Mouse (Mus musculus) layer of hippocampus, postnatal 14 days (tissue): ENCODE measurements around the gene Cadm2. TPM values are rescaled to one million over a fixed set of nuclear protein-coding genes. Genes with fewer than 3 reads are reported as not detected.

Experiments used
- DNase-seq, 2 experiments: peaks; one replicate each; pipeline ENCODE4 v3.0.0; 2021 to 2022; ENCODE audit warnings: low spot score in 2 of 2, mixed read lengths in 1 of 2
- total RNA-seq, 2 experiments: library from RNA; stranded (reverse); gene quantifications; 2 replicates each; pipeline ENCODE4 v1.2.3; 2021

Gene Cadm2
- total RNA-seq, 2 experiments from 2014 or later, result 252 to 256 TPM

DNA sequence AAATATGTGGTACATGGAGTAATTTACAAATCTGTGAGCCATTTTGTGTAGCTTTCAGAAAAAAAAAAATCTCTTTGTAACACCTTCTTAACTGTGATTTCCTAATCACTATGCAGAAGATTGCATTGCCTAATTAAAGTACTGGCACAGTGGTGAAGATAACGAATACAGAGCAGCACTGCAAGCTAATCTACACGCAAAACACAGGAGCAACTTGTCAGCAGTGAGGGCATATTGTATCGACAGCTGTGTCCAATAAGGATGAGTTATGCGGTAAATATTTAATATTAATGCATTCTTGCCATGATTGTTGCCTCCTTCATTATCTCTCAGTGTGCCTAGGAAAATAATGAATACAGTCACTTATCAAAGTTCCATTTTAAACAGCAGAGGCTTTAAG is 445.3 kb downstream of the Cadm2 start:
- DNase-seq, result peak in 1 of 2 experiments; percentile 24

DNA sequence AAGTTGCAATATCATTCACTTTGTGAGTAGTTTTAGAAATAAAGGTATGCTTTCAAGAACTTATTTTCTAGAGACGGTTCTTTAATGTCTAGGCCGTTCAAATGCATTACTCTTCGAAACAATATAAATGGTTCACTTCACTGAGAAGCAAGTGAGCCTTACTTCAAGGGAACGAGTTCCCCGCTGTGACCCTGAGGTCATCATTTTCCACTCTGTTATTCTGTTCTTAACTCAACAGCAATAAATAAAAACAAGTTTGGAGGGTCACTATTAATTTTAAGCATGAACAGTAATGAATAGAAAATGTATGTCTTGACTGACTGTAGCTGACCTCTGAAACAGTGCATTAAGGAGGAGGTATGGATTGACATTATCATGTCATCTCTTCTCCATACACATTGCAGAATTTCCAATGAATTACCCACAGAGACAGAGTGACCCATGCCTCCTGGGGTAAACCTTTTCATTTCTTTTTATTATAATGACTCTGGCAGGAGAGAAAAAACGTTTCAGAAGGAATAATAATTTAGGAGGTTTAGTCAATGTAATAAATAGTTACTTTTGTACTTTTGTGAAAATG is 458.4 kb downstream of the Cadm2 start:
- DNase-seq, result no peak

DNA sequence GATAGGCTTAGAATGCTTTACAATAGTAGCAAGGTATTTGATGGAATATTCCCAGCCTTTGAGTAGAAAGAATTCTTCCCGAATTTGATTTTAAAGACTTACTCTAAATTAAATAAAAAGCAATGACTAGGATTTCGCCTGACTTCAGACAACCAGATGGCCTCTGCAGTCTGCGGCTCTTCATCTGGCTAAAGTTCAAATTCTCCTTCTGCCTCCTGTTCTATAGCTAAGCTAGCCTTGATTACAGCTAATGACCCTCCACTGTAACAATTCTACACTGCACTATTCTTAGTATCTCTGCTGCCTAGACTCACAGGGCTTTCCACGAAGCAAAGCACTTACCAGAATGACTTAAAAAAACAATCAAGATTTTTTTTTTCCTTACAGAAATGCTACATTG is 495.9 kb downstream of the Cadm2 start:
- DNase-seq, result peak in 1 of 2 experiments; percentile 57

DNA sequence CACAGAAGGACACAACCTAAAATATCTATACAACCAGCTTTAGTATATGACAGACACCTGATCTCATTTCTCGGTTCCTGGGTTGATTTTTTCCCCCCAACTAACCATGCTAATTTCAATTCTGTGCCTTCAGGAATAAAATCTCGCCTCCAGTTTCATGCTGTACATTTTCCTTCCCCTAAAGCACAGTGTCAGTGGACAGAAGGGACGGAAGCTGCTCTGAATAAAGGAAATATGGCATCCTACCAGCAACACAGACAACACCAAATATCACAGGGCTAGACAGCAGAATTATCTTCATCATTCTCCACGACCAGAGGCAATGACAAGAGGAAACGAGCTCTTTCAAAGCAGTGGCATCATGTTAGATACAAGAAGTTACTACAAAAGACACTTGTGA is 498.2 kb downstream of the Cadm2 start:
- DNase-seq, result no peak

DNA sequence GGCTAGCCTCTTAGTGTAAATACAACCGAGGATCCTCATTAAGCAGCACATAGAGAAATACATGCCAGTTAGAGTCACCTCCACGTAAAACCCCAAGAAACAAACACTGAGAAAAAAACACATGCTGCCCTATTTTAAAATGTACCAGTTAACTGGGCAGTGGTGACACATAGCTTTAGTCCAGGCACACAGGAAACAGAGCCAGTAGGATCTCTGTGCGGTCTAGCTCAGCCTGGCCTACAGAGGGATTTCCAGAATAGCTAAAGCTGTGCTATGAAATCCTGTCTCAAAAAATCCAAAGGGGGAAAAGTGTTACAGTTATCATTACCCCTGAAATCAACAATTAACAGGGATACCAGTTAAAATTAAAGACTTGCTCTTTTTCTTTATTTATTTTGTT is 498.9 kb downstream of the Cadm2 start:
- DNase-seq, result no peak

DNA sequence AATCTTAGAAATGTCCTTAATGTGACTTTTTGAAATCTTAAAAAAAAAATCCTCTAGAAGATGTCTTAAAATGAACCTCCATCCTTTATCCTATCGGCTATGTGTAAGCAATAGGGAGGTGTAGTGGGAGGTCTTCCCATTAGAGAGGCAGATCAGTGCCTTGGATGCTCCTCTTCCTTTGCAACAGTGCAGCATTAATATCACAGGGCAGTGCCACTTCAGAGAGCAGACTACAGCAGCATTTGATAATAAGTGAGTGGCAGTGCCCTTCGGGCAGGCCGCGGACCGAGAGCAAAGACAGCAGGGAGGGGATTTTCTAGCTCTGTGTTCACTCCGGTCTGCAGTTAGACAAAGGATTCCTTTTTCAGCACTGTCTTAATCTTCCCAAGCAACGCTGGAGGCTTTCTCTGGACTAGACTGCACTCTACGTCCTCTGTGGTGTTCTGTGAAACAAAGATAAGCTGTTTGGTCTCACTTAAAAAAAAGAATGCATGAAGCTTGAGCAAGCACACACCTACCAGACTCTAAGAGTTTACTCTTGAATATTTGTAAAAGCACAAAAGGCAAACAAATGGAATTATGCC is 514.1 kb downstream of the Cadm2 start:
- DNase-seq, result no peak

DNA sequence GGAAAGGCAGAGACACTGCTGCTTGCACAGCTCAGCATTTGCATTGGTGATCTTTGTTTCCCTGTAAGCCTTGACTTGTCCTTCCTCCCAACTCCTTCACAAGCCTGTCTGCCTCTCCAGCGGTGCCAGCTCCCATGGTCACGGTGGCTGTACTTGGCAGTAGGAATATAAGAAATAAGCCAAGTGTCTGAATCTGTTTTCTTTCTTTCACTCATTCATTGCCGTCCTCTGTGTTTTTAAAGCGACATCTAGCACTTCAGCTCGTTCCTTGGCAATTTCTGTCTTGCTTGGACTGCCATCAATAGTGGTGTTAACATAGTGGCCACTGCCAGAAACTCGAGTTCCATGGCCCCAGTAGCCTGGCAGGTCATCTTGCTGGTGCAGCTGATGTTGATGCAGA is 524.0 kb downstream of the Cadm2 start:
- peak; percentile 31 to 63 for DNase-seq

DNA sequence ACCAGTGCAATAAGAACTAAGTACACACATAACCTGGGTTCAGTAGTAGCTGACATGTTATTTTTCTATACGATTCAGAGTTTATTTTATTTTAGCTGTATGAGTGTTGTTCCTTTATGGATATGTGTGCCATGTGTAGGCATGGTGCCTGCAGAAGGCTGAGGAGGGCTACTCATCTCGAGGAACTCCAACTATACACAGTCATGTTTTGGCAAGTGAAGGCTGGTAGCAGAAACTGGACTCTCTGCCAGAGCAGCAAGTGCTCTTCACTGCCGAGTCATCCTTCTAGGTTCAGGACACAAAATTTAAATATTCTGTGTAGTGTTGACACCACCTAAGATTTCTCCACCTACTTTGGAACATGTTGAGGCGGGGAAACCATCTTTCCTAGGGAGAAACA is 524.8 kb downstream of the Cadm2 start:
- DNase-seq, result no peak

DNA sequence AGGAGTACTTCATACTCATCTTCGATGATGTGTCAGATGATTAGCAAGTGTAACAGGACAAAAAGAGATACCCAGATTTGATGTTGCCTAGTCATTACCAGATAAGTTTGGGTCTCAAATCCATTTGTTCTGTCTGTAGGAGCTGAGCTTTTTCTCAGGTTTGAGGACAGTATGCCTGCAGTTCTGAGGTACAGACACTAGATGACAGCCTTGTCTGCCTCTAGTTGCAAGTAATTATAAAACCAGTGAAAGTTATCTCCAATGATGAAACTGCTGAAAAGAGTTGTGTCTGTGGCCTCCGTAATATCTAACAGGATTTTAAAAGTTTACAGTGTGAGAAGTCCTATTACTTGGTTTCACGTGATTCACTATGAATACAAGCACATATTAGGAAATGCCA is 531.0 kb downstream of the Cadm2 start:
- DNase-seq, result peak in 1 of 2 experiments; percentile 64

DNA sequence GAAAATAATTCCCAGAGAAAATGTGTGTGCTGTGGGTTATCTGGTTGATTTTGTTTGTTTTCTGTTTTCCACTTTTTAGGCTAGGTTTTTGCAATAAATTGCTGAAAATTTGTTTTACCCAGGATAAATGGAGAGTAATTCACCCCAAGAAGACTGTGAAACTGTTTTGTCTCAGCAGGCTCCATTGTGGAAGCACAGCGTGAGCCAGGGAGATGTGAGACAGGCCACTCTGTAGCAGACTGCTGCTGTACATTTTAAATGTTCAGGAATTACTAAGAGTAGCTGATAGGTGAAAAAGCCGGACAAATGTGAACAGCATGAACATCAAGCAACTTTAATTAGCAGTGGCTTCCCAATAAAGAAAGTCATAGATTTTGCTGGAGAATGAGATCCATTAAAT is 541.4 kb downstream of the Cadm2 start:
- no peak for DNase-seq

DNA sequence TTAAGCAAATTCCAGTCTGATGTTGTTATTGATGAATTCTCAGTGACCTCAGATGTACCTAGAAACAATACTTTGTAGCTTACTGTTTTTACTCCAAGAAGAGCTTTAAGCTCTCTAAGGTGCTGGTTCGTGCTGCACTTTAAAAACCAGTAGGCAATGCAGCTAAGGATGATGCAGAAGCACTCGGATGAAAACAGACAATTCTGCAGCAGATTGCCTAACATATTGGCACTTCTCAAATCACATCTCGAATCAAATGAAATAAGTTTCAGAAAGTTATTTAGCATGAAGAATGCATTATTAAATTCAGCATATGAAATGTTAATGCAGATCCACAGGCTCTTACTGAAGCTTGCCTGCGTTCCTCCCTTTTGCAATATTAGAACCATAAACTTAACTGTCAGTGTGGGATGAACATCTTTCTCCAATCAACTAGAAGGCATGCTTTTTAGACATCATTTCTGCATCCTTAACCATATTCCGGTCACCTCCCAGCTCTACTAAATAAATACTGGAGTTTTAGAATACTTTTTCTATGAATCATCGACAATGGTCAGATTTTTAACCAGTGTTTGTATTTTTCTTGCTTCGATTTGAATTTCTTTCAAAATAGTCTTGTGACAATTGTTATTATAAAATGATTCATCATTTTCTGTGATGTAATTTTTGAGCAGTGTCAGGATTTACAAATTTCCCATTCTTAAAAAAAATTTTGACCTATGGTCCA is 544.4 kb downstream of the Cadm2 start:
- DNase-seq, result peak in 1 of 2 experiments; percentile 54

DNA sequence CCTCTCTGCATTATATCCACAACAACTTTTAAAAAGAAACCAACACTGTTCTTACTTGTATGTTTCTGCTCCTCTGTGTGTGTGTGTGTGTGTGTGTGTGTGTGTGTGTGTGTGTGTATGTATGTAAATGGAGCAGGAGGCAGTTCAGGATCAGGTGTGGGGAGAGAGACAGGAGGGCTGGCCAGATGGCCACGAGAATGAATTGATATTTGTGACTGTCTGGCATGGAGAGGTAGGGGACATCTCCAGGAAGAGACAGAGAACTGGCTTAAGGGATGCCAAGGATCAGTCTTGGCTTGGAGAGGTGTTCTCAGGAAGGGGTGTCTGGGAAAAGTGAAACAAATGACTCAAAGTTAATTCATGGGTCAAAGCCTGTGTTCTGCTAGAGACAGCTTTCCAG is 552.2 kb downstream of the Cadm2 start:
- no peak for DNase-seq

DNA sequence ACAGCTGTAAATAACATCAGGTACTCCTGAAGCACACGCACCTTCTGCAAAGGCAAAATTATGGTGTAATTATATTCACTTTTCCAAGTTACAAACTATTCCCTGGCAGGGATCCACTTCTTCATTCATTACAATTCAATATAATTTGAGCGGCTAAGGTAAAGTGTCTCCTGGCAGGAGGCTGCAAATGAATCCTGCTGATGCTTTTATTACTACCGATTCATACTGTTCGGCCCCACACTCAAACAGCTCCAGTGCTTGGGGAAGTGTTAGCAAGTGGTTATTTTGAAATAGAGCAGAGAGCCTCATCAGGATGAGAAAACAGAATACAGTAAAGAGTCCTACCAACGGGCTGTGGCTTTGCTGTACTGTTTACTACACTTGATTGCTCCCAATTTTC is 589.8 kb downstream of the Cadm2 start:
- DNase-seq, result no peak

DNA sequence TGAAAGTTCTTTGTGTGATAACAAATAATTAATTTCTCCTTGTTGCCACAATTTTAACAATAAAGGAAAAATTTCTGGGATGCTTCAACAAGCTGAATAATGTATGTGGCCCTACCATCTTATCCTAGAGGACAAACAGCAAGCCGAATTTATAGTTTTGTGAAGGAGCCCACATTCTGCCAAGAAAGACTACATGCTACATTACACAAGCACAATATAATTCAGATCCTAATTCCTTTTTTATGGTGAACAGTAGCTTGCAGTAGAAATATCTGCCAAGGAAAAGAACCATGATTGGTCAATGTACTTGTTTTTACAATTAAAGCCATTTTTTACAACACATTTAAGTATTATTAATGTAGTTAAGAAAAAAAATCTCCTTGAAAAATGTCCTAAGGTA is 600.9 kb downstream of the Cadm2 start:
- no peak for DNase-seq

DNA sequence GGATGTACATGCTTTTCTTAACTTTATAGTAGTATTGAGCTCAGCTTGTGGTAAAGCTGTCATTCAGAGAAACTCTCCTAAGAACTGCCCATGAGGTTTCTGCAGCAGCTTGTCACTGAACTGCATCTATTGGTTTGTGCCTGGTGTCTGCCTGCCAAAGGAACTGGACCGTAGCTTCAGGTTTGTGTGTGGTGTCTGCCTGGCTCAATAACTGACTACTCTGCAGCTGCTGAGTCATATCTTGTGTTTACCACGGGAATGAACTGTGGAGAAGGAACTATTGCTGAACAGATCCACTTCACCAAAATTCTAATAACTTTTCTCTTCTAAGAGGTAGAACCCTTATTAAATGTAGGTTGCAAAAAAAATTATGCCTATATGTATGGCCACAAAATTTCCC is 603.0 kb downstream of the Cadm2 start:
- DNase-seq, result no peak

DNA sequence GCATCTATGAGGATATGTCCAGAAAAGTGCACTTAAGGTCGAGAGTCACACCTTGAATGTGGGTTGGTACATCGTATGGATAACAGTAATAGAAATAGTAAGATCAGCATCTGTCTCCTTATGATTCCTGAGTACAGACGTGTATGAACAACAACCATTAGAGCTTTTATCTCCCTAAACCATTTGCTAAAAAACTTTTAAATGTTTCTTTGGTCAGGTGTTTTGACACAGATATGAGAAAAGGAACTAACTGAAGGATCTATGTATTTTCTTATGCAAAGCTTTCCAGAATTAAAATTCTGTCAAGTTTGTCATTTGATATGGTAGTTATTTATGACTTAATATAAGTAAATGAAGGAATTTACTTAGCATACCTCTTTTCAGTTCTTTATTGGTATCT is 617.5 kb downstream of the Cadm2 start:
- DNase-seq, result no peak

DNA sequence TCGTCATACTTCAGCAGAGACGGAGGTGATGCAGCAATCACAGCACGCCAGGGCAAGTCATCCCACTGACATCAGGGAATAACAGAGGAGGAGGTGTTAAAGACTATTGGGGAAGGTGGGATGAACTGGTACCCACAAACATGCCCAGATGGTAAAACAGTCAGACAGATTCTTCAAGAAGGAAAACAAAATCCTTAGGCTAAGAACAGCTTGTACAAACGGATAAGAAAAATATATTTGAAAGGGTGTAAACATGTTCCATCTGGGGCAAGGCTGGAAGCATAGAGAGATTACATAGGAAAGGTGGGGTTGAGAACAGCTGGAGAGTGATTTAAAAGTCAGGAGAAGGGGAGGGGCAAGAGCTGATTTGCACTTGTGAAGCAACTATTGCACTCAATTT is 619.0 kb downstream of the Cadm2 start:
- peak in 1 of 2 experiments; percentile 38 for DNase-seq

DNA sequence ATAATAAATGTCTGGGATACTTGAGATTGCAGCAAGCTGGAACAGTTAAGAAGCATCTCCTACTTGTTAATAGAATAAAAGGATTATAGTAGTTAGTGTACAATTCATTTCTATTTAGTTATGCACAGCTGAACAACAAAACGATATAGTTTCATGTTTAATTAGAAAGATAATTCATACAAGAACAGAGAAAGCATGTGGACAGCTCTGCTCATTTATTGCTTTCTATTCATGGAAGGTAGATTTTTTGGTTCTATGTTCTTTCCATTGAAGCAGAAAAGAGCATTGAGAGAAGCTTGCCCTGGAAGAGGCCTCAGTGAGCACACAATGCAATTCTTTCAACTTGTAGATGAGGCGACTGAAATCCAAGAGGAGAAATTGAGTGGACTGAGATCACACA is 623.2 kb downstream of the Cadm2 start:
- DNase-seq, result no peak

DNA sequence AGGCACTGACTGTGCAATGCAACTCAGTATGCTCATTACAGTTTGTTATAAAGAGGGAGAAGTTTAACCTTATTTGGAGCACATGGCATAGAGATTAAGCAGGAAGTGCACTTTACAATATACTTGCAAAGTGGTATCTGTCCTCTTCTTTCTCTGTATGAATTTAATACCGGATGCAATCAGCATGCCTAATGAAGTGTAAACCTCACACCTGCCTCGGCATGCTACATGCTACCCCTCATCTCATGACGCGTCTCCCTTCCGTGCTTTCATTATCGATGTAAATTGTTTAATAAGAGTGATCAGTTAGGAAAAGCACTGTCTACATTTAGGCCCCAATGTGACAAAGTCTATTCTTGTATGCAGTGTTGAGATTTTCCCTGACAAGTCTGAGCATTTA is 633.0 kb downstream of the Cadm2 start:
- no peak for DNase-seq

DNA sequence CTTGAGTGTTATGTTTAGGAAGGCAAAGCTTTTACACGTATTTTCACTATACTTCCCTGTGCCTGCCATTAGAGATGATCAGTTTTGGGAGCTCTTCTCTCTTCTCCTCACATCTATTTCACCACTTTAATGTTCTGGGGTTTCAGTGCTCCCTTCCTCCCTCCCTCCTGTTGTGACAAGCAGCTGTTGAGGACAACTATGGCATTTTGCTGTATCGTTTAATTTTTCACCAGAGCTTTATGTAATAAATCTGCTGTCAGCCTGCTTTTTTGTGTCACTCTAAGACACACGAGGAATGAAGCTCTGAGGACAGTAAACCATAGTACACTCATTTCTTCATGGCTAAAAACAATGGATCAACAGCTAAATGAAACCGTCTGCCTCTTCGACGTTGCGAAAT is 633.8 kb downstream of the Cadm2 start:
- no peak for DNase-seq

DNA sequence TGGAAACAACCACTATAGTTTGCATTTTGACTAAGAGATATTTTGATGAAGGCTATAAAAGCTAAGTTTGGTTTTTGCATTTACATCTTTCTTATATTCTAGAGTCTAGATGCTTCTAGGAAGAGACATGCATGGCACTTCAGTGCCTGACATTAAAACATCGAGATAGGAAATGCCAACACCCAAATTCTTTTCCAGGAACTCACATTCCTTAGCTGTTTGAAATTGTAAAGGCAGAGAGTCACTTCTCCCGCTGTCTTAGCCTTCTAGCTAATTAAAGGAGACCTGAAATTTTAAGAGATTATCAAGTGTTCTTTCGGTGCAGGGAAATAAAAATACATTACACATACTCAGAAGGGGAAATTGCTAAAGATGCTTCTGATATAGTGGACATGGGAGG is 649.8 kb downstream of the Cadm2 start:
- no peak for DNase-seq

DNA sequence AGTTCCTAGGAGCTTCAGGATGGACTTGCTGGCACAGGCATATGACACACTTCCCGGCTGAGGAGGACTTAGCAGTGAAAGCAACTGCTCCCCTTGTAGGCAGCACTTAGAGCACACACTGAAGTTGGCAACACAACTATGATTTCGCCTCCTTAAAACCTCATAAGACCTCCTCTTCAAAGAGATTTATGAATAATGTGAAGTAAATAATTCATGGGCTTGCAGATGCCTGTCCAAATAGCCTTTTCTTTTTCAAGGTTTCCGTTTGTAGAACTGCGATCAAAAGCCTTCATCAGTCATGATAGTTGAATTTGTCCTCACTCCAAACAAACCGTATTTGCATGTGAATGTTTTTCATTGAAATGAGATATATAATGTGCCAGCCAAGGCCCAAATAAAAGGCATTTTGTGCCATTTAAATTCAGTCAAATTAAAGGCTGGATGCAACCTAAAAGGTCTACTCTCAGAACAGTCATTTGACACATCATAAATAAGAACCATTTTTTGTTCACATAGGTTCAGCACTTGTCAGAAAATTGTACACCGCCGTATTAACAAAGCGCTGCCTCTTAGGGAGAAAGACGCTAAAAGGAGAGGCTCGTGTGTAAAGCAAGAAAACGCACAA is 651.1 kb downstream of the Cadm2 start:
- peak in 1 of 2 experiments; percentile 27 for DNase-seq
